Mouse (Mus musculus): ENCODE data around the gene Plekha8.

GRCm38 (mm10) chr6:54586911-54587310 is 8.0 kb upstream of the Plekha8 start:
- TF ChIP-seq POLR2A (IDR thresholded peaks at IDR 0.05; ENCODE audit: low read depth, low read length) = no peak
- TF ChIP-seq CTCF (IDR thresholded peaks at IDR 0.05; ENCODE audit: extremely low read depth, insufficient read depth, insufficient read length, insufficient replicate concordance) = no peak

Measured in spleen, adult 2 months (tissue).